Mouse (Mus musculus) embryo, embryonic 10 days (tissue): ENCODE data around the gene Pbxip1.

ENCODE experiments used
- DNase-seq: peaks from one replicate; pipeline ENCODE4 v3.0.0-alpha.2; 2015; ENCODE audit warnings: low spot score

The Pbxip1 gene

GRCm38 (mm10) chr3:89486111-89486510, 49.6 kb downstream of the Pbxip1 start:
- DNase-seq = no peak

DNA sequence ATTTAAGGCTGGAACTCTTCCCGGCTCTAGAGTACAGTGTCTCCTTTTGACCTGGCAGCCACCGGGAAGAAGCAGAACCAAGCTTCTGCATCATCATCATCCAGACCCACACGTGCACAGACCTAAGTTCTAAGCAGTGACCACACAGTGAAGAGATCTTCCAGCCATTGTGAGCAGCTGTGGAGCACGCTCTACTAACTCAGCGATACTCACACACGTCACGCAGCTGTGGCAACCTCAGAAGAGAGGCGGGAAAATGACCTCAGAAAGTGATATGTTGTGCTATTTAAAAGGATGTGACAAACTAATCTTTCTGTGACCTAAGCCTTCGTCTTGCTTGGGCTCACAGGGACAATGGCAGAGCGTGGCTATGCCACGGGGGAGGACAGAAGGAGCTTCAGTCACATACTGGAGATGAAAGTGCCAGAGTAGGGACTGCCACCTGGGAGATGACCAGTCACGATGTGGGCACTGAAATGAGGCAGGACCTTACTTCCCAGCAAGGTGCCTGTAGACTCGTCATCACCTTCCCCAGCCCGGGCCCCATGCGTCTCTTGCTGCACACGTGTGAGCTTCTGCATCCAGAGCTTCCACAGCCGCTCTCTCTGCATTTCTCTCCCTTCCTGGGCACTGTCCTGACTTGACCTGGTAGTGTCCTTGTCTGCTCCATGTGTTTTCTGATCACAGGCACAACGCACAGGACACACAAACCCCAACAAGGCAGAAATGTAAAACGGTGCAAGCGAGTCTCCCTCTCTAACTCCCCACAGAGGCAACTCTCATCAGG, 50.6 kb downstream of the Pbxip1 start:
- DNase-seq = no peak

DNA sequence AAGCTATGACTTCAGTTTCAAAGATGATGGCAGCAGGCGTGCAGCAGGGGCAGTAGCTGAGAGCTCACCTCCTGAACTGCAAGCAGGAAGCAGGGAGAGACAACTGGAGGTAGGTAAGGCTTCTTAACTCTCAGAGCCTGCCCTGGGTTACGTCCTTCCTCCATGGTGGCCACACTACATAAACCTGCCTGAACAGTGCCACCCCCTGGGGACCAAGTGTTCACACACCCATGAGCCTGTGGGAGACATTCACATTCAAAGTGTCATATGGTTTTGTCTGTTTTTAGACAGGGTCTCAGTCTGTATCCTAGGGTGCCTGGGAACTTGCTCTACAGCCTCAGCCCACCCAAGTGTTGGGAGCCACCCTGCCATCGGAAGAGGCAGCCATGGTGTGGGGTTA, 54.3 kb downstream of the Pbxip1 start:
- no peak for DNase-seq

GRCm38 (mm10) chr3:89491559-89491958, 55.1 kb downstream of the Pbxip1 start:
- no peak for DNase-seq

DNA sequence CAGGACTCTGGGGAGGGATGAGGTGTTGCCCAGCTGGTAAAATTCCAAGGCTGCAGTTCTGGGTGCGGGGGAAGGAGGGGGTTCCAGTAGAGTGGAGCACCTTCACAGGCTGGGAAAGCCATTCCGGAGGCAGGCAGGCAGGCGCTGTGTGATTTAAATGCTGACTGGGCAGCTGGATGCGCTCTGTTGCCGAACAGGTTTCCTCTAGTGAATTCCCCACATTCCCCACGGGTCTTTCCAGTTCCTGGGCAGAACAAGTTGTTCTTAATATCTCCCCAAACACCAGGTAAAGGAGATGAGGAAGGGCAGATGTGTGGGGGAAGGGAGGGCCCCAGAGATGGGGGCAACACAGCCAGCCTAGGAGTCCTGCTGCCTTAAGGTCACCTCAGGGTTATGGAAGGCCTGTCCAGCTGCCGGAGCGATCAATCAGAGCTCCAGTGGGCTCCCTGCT, 56.2 kb downstream of the Pbxip1 start:
- DNase-seq = peak; percentile 56

DNA sequence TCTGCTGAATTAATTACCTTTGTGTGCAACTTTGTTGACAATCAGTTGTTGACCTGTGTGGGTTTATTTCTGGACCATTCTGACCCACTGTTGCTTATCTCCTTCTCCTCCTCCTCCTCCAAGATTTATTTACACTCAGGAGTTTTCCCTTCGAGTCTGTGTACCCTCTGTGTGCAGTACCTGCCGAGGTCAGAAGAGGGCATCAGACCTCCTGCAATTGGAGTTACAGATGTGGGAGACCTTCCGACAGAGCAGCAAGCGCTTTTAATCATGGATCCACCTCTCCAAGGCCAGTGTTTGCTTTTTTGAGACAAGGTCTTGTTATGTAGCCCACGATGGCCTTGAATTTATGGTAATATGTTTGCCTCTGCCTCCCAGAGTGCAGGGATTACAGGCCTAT, 58.1 kb downstream of the Pbxip1 start:
- DNase-seq = no peak

- DNase-seq = no peak
These were observed 59.9 kb downstream of the Pbxip1 start for GRCm38 (mm10) chr3:89496366-89496765.

DNA sequence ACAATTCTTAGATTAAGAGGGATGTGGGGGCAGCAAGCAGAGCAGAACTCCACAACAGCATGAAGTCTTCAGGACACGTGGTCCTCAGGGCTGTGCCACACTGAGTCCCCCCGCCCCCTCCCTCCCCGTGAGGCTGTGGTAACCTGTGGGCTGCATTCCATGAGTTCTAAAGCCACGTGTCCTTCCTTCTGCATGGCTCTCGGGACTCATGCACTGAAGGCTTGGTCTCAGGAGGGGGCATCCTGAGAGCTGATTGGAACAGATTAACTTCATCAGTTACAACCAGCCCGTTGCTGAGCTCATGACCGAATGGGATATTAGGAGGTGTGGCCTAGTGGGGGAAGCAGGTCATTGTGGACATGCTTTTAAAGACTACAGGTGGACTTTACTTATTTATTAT, 63.2 kb downstream of the Pbxip1 start:
- DNase-seq = no peak
